Mouse (Mus musculus) left cerebral cortex, adult 8-10 months (tissue): ENCODE data around the gene Jsrp1. TPM values are rescaled to one million over a fixed set of nuclear protein-coding genes. Genes with fewer than 3 reads are reported as not detected.
A peak's percentile ranks its signal among the peaks of the same experiment; 100 is the strongest.
"Not testable (repeated sequence)": the region's sequence is repeated elsewhere in the genome, so short reads cannot be mapped to it uniquely, and the experiment has no call there.

Source experiments
- DNase-seq, 2 experiments: peaks; one replicate each; pipeline ENCODE4 v3.0.0; 2022; ENCODE audit warnings: low spot score in 2 of 2
- total RNA-seq, 4 experiments: library from RNA; stranded (reverse); gene quantifications; 2 replicates each; pipeline ENCODE4 v1.2.4; 2022

The Jsrp1 gene
- total RNA-seq, 4 experiments from 2014 or later, result 5.1 to 9.7 (median 6.2) TPM

GRCm38 (mm10) chr10:80835617-80836016 is 22.3 kb upstream of the Jsrp1 start:
- DNase-seq, result no peak

- DNase-seq, result no peak
Measured at GRCm38 (mm10) chr10:80832818-80833217, 19.5 kb upstream of the Jsrp1 start.

GRCm38 (mm10) chr10:80831136-80831535 is 17.8 kb upstream of the Jsrp1 start:
- no peak for DNase-seq

GRCm38 (mm10) chr10:80829359-80830278 is 16.3 kb upstream of the Jsrp1 start:
- DNase-seq, result no peak

- not testable (repeated sequence) for DNase-seq
Measured at GRCm38 (mm10) chr10:80828587-80828986, 15.3 kb upstream of the Jsrp1 start.

- no peak for DNase-seq
Measured at GRCm38 (mm10) chr10:80827870-80828420, 14.6 kb upstream of the Jsrp1 start.

- DNase-seq, result no peak
Measured at GRCm38 (mm10) chr10:80827063-80827869, 14.0 kb upstream of the Jsrp1 start.

- DNase-seq, result peak; percentile 96 to 100
Measured at GRCm38 (mm10) chr10:80826151-80827062, 13.1 kb upstream of the Jsrp1 start, which contains the start of gene Oaz1. Gene Oaz1, plus strand, starts transcription at chr10:80826656.

GRCm38 (mm10) chr10:80824827-80825226 is 11.5 kb upstream of the Jsrp1 start:
- DNase-seq, result no peak

- DNase-seq, result no peak
Measured at GRCm38 (mm10) chr10:80823847-80824643, 10.7 kb upstream of the Jsrp1 start.

- no peak for DNase-seq
Measured at GRCm38 (mm10) chr10:80823316-80823715, 10.0 kb upstream of the Jsrp1 start.

- no peak for DNase-seq
Measured at GRCm38 (mm10) chr10:80822528-80822927, 9.2 kb upstream of the Jsrp1 start.

- no peak for DNase-seq
Measured at GRCm38 (mm10) chr10:80821991-80822390, 8.7 kb upstream of the Jsrp1 start.

GRCm38 (mm10) chr10:80819406-80819805 is 6.1 kb upstream of the Jsrp1 start:
- DNase-seq, result no peak

GRCm38 (mm10) chr10:80818599-80819281 is 5.4 kb upstream of the Jsrp1 start:
- no peak for DNase-seq

- not testable (repeated sequence) for DNase-seq
Measured at GRCm38 (mm10) chr10:80817955-80818354, 4.7 kb upstream of the Jsrp1 start.

- no peak for DNase-seq
Measured at GRCm38 (mm10) chr10:80817164-80817563, 3.9 kb upstream of the Jsrp1 start.

GRCm38 (mm10) chr10:80816303-80816702 is 3.0 kb upstream of the Jsrp1 start:
- DNase-seq, result not testable (repeated sequence)

GRCm38 (mm10) chr10:80814800-80815199 is 1.5 kb upstream of the Jsrp1 start:
- DNase-seq, result no peak
